Mouse (Mus musculus): Measurements from ENCODE around the gene Gm4922.
A peak's percentile ranks its signal among the peaks of the same experiment; 100 is the strongest.

Gm4922 gene

GRCm38 (mm10) chr10:18786693-18787092, at the start of gene Gm4922:
Gene Gm4922 (minus strand): TSS chr10:18786793.
- no peak for DNase-seq (ENCODE audit: low read depth in 2 of 2, low spot score in 2 of 2)

DNA sequence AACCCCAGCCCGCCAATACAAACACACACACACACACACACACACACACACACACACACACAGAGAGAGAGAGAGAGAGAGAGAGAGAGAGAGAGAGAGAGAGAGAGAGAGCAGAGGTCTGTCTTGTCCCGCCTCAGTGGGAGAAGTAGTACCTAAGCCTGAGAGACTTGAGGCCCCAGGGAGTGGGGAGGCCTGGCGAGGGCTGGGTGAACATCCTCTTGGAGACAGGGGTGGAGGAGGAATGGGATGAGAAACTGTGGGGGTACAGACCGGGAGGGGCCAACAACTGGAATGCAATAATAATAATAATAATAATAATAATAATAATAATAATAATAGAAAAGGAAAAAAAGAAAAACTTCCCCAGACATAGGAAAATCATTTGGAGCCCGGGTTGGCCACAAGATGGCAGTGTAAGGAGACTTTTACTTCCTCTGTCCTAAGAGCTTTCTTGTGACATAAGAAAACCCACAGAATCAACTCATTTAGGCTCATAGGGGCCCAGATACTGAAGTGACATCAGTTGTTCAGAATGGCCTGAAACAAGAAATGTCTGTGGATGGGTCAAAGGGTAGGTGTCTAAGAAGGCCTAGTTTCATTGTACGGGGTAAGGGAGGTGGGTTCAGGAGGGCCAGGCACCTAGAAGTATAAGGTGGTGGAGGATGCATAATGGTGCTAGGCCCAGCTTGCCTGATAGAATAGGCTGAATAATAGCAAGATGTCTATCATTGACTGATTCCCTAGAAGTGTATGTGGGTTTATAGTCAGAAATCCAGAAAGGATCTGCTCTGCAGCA, 49.3 kb upstream of the Gm4922 start:
- DNase-seq (ENCODE audit: low read depth in 2 of 2, low spot score in 2 of 2), result peak in 1 of 2 experiments; percentile 9

DNA sequence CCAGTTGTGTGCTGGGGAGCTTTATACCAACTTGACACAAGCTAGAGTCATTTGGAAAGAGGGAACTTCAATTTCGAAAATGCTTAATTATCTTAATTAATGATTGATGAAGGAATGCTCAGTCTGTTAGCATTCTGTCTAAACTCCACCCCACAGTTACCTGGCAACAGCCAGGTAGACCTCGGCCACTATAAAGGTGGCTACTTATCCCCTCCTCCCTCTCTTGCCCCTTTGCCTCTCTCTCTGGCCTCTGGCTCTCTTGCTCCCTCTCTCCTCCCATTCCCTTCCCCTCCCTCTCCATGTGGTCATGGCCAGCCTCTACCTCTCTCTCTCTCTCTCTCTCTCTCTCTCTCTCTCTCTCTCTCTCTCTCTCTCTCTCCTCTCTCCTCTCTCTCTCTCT, 47.8 kb upstream of the Gm4922 start:
- DNase-seq (ENCODE audit: low read depth in 2 of 2, low spot score in 2 of 2), result no peak

- DNase-seq (ENCODE audit: low read depth in 2 of 2, low spot score in 2 of 2), result no peak
These were observed 45.2 kb upstream of the Gm4922 start for GRCm38 (mm10) chr10:18831823-18832222.

GRCm38 (mm10) chr10:18830359-18830758, 43.8 kb upstream of the Gm4922 start:
- DNase-seq (ENCODE audit: low read depth in 2 of 2, low spot score in 2 of 2), result no peak

GRCm38 (mm10) chr10:18827936-18828335, 41.3 kb upstream of the Gm4922 start:
- no peak for DNase-seq (ENCODE audit: low read depth in 2 of 2, low spot score in 2 of 2)

DNA sequence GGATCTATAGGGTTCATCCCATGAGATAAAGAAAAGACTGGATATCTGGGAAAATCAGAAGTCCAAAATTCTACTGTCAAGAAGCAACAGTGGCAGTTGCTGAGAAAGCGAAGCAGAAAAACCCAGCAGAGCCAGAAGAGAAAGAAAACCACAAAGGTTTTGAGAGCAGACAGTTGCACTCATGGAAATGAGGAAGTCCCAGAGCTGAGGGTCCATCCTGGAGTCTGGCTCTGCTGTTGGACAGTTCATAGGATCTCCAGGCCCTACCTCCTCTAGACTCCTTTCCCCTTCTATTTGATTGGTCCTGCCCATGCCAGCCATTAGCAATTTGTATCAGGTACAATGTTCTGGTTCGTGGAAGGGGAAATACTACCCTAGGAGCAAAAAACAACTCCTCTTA, 39.5 kb upstream of the Gm4922 start:
- DNase-seq (ENCODE audit: low read depth in 2 of 2, low spot score in 2 of 2), result no peak

GRCm38 (mm10) chr10:18825143-18825542, 38.5 kb upstream of the Gm4922 start:
- DNase-seq (ENCODE audit: low read depth in 2 of 2, low spot score in 2 of 2), result no peak

GRCm38 (mm10) chr10:18816560-18816959, 30.0 kb upstream of the Gm4922 start:
- DNase-seq (ENCODE audit: low read depth in 2 of 2, low spot score in 2 of 2), result no peak

DNA sequence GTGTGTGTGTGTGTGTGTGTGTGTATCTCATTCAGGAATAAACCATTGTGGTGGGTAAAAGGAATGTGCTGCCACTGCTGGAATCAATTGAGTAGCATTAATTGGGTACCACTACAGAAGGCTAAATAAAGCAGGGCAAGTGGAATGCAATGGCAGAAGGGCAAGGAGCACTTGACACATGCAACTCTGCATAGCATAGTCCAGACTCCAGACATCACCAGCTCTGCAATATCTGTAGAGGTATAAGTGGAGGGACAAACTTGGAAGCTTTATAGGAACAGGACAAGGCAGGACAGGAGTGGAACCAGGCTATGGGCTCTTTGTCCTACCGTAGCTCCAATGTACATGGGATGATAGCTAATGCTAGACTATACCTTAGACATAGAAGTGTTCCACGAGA, 25.2 kb upstream of the Gm4922 start:
- DNase-seq (ENCODE audit: low read depth in 2 of 2, low spot score in 2 of 2), result no peak

- no peak for DNase-seq (ENCODE audit: low read depth in 2 of 2, low spot score in 2 of 2)
These were observed 3.5 kb upstream of the Gm4922 start for GRCm38 (mm10) chr10:18790063-18790462.

- DNase-seq (ENCODE audit: low read depth in 2 of 2, low spot score in 2 of 2), result no peak
These were observed 2.0 kb upstream of the Gm4922 start for GRCm38 (mm10) chr10:18788601-18789000.

DNA sequence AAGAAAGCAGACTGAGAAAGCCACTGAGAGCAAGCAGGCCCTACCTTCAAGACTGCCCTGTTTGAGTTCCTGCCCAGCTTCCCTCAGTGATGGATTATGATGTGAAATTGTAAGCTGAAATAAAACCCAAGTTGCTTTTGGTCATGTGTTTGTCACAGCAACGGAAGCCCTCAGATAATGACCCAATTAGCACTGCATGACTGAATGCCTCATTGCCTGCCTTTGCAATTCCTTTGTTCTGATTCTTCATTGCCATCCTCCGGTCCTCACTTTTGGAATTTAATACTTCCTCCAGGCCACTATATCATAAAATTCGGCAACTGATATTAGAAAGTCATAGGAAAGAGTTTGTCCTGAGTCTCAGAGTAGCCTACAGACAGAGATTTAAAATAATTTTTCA, 9.0 kb downstream of the Gm4922 start:
- no peak for DNase-seq (ENCODE audit: low read depth in 2 of 2, low spot score in 2 of 2)

DNA sequence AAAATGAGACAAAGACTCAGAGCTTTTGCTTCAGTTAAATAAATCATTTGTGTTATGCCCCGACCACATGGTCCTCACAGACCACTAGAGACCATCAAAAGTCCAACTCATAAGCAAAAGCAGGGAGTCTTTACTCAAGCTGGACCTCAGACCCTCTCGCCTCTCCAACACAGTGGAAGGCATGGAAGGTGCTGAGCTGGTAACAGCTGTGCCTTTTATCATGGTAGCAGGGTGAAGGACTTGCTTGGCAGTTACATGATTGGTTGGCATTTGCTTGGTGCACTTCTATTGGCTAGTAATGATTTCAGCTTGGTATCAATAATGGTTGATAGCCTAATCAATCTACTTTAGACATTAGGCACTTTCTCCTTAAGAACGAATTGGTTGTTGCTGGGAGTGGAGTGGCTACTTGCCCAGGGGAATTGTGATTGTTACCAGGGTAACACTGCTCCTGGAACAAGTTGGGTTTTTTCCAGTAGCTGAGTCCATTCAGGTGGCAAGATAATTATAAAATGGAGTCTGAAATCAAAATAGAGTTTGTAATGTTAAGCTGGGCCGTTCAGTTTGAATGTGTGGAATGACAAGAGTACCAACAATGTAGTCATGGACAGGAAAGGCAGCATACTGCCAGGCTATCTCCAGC, 13.9 kb downstream of the Gm4922 start:
- no peak for DNase-seq (ENCODE audit: low read depth in 2 of 2, low spot score in 2 of 2)

DNA sequence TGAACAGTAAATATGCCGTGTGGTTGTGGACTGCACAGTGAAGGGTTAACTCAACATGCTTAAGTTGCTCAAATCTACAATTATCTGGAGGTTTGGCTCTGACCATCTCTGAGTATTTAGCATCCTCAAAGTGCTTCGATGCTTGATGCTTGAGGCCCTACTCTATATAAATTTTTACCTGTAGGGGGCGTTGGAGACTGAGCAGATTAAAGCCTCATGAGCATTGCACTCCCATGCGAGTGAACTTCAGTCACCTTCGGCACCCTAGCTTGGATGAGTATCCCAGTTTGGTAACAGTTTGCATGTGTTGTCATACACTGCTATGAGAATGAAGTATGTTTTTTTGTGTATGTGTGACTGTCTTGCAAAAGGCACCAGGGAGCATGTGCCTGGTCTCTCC, 16.7 kb downstream of the Gm4922 start:
- DNase-seq (ENCODE audit: low read depth in 2 of 2, low spot score in 2 of 2), result no peak

GRCm38 (mm10) chr10:18760241-18760640, 26.4 kb downstream of the Gm4922 start:
- peak; percentile 26 to 40 for DNase-seq (ENCODE audit: low read depth in 2 of 2, low spot score in 2 of 2)

DNA sequence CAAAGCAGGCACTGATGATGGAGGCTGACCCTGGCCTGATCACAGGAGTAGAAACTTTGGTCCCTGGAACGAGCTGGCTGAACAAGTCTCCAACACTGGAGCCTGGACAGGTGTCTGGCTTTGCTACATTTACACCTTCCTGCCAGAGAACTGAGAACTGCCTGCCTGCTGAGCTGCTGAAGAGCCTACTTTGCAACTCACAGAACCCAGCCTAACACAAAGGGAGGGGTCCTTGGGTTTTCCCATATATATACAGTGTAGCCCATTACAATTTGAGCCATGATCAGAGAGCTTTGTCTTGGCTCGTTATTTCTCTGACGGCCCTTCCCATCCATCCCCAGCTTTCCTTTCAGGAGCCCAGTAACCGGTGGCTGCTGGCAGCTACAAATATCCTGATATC, 36.5 kb downstream of the Gm4922 start:
- DNase-seq (ENCODE audit: low read depth in 2 of 2, low spot score in 2 of 2), result no peak

- DNase-seq (ENCODE audit: low read depth in 2 of 2, low spot score in 2 of 2), result peak in 1 of 2 experiments; percentile 12
These were observed 43.1 kb downstream of the Gm4922 start, which contains the start of gene Arfgef3 for GRCm38 (mm10) chr10:18743286-18744142. Gene Arfgef3 (minus strand): TSS chr10:18743949.

GRCm38 (mm10) chr10:18742086-18742485, 44.5 kb downstream of the Gm4922 start:
- no peak for DNase-seq (ENCODE audit: low read depth in 2 of 2, low spot score in 2 of 2)

DNA sequence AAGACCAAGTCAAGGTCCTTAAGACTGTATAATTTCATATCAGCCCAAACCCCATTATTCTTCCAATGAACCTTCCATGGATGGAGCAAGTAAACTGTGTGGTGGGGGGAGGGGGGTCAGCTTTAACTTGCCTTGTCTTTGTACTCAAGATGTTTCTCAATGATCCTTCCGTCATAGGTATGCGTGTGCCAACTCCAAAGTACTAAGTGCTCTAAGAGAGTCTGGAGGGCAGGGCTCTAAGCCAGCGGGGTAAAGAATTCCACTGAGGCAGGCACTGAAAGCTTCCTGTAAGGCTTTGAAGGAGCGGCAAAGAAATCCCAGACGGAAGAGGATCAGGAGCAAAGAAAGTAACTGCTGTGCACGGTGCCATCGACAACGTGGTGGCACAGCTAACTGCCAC, 45.6 kb downstream of the Gm4922 start:
- DNase-seq (ENCODE audit: low read depth in 2 of 2, low spot score in 2 of 2), result no peak

Measured in CD8-positive naive resting alpha-beta T cell, adult 2 months (primary cell).